Mouse (Mus musculus): ENCODE results near the gene Rusc1.

Rusc1 gene

DNA sequence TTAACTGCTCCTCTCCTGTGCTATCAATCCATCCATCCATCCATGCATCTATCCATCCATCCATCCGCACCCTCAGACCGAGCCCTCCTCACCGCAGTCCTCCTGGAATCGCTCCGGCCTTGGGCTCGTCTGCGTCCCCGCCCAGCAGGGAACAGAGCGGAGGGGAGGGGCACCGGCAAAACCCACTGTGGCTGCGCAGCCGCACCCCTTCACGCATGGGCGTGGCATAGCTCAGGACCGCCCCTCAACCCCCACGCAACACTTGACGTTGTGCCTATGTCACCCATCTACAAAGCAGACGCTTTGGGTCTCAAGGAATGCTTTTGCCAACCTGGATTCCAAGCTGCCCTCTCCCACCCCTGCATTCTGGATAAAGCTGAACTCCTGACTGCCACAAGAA, at the start of gene Rusc1:
Gene Rusc1 (minus strand): TSS at position 137 of the 400 bp plus-strand sequence.
- in situ Hi-C loops (cut with MseI, MboI) = no loop called here

- in situ Hi-C loops (cut with MseI, MboI) = no loop called here
Measured at GRCm38 (mm10) chr3:89136365-89136764, 43.3 kb upstream of the Rusc1 start.

DNA sequence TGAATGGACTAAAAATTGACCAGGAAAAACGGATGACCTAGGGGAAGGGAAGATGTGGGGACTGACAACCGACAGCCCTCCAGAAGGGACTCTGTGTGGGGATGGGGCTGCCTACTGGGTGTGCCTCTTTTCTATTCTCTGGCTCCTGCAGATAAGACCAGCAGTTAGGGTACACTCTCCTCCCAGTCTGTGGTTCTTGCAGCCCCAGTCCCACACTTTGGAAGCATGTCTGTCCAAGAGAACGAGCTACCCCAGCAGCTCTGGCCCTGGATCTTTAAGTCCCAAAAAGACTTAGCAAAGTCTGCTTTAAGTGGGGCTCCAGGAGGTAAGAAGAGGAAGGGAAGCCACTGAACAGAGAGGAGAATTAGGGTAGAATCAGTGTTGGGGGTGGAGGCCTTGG, 42.8 kb upstream of the Rusc1 start, which contains the start of gene Pklr:
Gene Pklr (plus strand): TSS at position 185 of the 400 bp plus-strand sequence.
- in situ Hi-C loops (cut with MseI, MboI) = no loop called here

DNA sequence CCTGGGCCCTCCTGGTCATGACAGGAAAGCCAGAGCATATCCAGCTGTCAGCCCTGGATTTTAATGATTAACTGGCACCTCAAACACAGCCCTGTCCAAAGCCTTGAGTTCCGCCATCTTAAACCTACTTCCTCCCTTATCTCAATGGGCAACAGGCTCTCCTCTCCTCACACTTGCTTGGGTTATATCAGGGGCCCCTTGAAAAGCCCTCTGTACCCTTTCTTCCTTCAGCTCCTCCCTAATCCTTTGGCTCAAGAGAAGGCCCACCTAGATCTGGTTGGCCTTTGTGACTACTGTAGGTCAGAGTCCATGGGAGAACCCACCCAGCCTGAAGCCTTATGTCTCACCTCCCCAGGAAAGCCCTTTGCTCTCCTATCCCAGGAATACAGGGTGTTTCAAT, 40.6 kb upstream of the Rusc1 start:
- in situ Hi-C loops (cut with MseI, MboI) = no loop called here

GRCm38 (mm10) chr3:89133063-89133450, 39.9 kb upstream of the Rusc1 start:
- in situ Hi-C loops (cut with MseI, MboI) = no loop called here

- in situ Hi-C loops (cut with MseI, MboI) = no loop called here
Measured at GRCm38 (mm10) chr3:89132285-89133062, 39.4 kb upstream of the Rusc1 start.

- in situ Hi-C loops (cut with MseI, MboI) = no loop called here
Measured at GRCm38 (mm10) chr3:89131816-89132215, 38.7 kb upstream of the Rusc1 start.

DNA sequence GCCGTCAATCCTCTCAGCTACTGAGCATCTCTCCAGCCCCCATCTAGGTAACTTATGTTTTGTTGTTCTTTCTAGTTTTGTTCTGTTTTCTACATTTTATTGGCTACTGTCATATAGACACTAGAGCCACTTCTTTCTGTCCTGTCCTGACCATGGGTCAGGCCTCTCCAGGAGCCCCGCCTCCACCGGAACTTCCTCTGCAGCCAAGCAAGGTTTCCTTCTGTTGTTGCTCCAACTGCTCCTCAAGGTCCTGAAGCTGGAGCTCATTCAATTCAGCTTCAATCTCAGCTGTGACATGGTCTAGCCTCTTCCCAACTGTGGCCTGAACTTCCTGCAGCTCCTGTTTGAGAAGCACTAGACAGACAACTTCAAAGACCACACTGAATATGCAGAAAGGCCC, 36.8 kb upstream of the Rusc1 start:
- in situ Hi-C loops (cut with MseI, MboI) = no loop called here

DNA sequence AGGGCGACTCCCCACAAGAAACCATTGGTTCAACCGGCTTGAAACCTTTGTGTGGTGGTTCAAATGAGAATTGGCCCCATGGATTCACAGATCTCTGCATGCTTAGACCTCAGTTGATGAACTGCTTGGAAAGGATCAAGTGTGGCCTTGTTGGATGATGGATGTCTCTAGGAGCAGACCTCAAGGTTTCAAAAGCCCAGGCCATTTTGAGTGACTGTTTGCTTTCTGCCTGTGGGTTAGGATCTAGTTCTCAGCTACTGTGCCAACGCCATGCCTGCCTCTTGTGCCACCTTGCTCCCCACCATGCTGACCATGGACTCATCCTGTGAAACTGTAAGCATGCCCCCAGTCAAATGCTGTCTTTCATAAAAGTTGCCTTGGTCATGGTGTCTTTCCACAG, 32.9 kb upstream of the Rusc1 start:
- in situ Hi-C loops (cut with MseI, MboI) = no loop called here

- in situ Hi-C loops (cut with MseI, MboI) = loop anchor here in 1 of 2 experiments (5.0 kb wide), 1 partner anchor 33 kb away; no protein-coding TSS in a partner anchor
Measured at GRCm38 (mm10) chr3:89124241-89124640, 31.1 kb upstream of the Rusc1 start.

DNA sequence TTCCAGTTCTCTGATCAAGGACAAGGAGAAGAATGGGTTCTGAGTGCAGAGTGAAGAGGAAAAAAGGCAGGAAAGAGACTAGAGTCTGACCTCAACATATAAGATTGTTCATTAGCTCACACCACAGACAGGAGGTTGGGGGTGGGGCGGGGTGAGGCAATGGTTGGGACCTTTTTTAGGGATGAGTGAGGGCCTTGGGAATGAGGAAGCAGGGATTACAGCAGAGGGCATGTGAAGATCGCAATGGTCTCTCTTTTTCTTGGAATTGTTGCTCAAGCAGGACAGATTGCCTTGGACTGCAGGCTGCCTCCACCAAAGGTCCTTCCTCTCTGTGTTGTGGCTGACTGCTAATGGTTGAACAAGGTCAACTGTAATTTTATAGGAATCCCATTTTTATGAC, 30.2 kb upstream of the Rusc1 start:
- in situ Hi-C loops (cut with MseI, MboI) = loop anchor here in 1 of 2 experiments (5.0 kb wide), 1 partner anchor 34 kb away; no protein-coding TSS in a partner anchor

DNA sequence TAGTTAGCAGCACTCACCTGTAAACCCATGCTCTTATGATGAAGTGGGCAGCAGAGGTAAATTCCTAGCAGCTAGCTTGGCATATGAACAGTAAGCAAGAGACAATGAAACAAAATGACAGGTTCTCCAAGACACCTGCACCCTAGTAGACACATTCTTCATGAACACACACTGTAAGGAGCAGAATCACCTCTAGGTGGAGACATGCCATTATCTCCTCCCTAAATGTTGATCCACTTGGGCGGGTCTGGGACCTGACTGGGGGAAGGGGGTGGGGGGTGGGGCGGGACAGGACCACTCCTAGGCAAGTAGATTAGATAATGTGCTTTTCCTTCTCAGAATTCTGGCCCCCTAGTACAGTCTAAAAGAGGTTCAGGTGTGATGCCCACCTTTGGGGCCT, 22.4 kb upstream of the Rusc1 start:
- in situ Hi-C loops (cut with MseI, MboI) = loop anchor here in 1 of 2 experiments (5.0 kb wide), 1 partner anchor 42 kb away; no protein-coding TSS in a partner anchor

DNA sequence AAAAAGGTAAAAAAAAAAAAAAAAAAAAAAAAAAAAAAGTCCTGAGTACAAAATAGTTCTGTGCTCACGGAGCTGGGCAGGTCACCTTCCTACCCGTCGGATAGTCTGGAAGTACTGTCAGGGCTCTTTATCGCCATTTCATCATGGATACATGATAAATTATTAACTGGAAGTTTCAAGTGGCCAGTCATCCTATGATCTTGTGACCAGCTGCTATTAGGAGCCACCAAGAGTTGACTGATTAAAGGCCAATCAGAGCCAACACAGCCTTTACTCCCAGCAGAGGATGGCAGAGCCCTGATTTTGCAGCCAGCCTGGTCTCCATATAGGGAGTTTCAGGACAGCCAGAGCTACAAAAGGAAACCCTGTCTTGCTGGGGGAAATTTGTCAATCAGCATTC, 19.9 kb upstream of the Rusc1 start:
- in situ Hi-C loops (cut with MseI, MboI) = no loop called here

DNA sequence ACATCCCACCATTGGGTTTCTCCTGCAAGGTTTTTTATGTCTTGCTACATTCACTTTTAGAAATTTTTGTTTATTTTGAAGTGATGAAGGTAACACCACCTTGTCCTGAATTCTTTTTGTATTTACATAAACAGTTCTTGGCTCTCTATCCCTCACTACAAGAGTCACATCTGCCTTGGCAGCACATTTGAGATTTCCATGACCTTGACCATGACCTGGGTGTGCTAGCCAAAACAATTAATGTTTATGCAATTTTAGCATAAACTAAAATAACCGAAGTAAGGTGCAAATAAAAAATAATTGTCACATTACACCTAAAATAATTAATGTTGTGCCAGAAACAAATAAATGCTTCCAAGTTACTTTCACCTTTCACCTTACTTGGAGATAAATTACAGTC, 15.0 kb upstream of the Rusc1 start:
- in situ Hi-C loops (cut with MseI, MboI) = no loop called here

GRCm38 (mm10) chr3:89107545-89107944, 14.4 kb upstream of the Rusc1 start:
- in situ Hi-C loops (cut with MseI, MboI) = no loop called here

DNA sequence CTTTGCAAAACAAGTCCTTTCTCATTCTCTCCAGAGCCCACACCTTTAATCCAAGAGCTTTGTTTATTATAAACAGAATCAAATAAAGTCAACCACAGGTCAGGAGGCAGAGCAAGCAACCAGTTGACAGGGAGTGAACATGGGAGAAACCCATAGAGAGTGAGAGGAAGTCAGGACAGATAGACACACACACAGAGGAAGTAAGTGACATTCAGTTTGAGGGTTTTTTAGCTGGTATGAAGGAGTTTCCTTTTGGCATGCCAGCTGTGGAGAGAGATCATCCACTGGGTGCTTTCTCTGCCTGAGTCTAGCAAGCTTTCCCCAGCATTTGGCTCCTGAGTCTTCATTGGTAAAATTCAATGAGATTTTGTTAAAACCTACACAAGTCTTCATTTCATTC, 13.8 kb upstream of the Rusc1 start:
- in situ Hi-C loops (cut with MseI, MboI) = no loop called here

- in situ Hi-C loops (cut with MseI, MboI) = no loop called here
Measured at GRCm38 (mm10) chr3:89103291-89103595, 10.1 kb upstream of the Rusc1 start.

DNA sequence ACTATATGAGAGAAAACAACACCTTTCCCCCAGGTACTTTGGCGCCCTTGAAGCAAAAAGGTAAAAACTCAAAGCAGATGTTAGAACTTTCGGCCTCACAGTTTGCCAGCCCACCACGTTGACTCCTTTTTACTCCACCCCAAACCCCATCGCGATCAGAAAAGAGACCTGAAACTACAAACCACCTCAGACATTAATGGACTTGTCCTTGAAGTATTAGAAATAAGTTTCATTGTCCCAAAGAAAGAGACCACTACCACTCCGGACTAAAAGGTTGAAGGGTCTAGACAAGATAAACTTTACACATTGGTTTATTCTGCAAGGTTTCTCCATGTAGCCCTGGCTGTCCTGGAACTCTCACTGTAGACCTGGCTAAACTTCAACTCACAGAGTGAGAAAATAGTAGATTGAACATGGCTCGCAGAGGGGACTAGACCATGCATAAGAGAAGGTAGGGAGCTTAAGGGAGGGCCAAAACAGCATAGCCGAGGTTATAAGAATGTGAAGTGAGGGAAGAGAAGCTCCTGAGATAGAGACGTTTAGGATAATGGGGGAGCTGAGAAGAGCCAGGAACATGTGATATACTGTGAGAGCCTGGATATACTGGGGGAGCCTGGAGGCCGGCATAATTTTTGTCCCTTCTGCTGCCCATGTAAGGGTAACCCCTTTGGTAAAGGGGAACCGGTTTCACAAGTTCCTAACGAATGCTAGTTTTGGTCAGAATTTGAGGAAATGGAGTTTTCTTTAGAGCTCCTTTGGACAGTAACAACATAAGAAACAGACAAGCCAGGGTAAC, 9.6 kb upstream of the Rusc1 start:
- in situ Hi-C loops (cut with MseI, MboI) = no loop called here

- in situ Hi-C loops (cut with MseI, MboI) = no loop called here
Measured at GRCm38 (mm10) chr3:89101812-89102494, 8.8 kb upstream of the Rusc1 start, which contains the start of gene Fdps. Gene Fdps (minus strand): TSS chr3:89101959.

- in situ Hi-C loops (cut with MseI, MboI) = no loop called here
Measured at GRCm38 (mm10) chr3:89101459-89101811, 8.3 kb upstream of the Rusc1 start.

GRCm38 (mm10) chr3:89100811-89101210, 7.7 kb upstream of the Rusc1 start, which contains the start of gene Gm43738:
Gene Gm43738 (minus strand): TSS chr3:89101099.
- in situ Hi-C loops (cut with MseI, MboI) = no loop called here

- in situ Hi-C loops (cut with MseI, MboI) = no loop called here
Measured at GRCm38 (mm10) chr3:89094021-89094420, 910 bp upstream of the Rusc1 start.

Measured in mouse trophoblast stem cell (cell line).